Mouse (Mus musculus): ENCODE results near the gene Nsun3. TPM values are rescaled to one million over a fixed set of nuclear protein-coding genes. Genes with fewer than 3 reads are reported as not detected.

Nsun3 gene
- polyA plus RNA-seq, 1 experiment from 2014 or later = 10.0 TPM

GRCm38 (mm10) chr16:62776034-62776433 lies 10.6 kb downstream of the Nsun3 start:
- no peak for ATAC-seq
- Histone ChIP-seq H3K27ac (ENCODE audit: low read length) (no peak overlapping the region), H3K36me3 (ENCODE audit: control insufficient read depth, insufficient read depth, low read length) (no peaks in the 10 kb centered on the region), H3K4me3 (ENCODE audit: low read depth, low read length) (no peak overlapping the region), H3K27me3 (ENCODE audit: control insufficient read depth, insufficient read depth, low read depth, low read length) (no peaks in the 10 kb centered on the region), H3K9ac (ENCODE audit: low read depth, low read length) (peak overlapping the region; percentile 10; the same call in 1 of the 2 replicates), H3K9me3 (replicated peaks; ENCODE audit: control insufficient read depth, low read length, poor library complexity, severe bottlenecking) (no peaks in the 10 kb centered on the region), H3K4me2 (ENCODE audit: low read length) (no peak overlapping the region), H3K4me1 (ENCODE audit: control insufficient read depth, insufficient read depth, low read length) (no peaks in the 10 kb centered on the region)
- 73% methylated on average over 11 of the region's 11 CpGs for WGBS

- no peak for ATAC-seq
- Histone ChIP-seq H3K27ac (ENCODE audit: low read length) (no peak overlapping the region), H3K4me3 (ENCODE audit: low read depth, low read length) (no peak overlapping the region), H3K4me1 (ENCODE audit: control insufficient read depth, insufficient read depth, low read length) (no peaks in the 10 kb centered on the region), H3K27me3 (ENCODE audit: control insufficient read depth, insufficient read depth, low read depth, low read length) (no peaks in the 10 kb centered on the region), H3K9me3 (replicated peaks; ENCODE audit: control insufficient read depth, low read length, poor library complexity, severe bottlenecking) (no peaks in the 10 kb centered on the region), H3K36me3 (ENCODE audit: control insufficient read depth, insufficient read depth, low read length) (no peaks in the 10 kb centered on the region), H3K4me2 (ENCODE audit: low read length) (no peak overlapping the region), H3K9ac (ENCODE audit: low read depth, low read length) (no peak overlapping the region)
- 78% methylated on average over 4 of the region's 4 CpGs for WGBS
Observed at GRCm38 (mm10) chr16:62773462-62773861, 13.2 kb downstream of the Nsun3 start.

- no peak for ATAC-seq
- Histone ChIP-seq H3K4me3 (ENCODE audit: low read depth, low read length) (no peak overlapping the region), H3K27me3 (ENCODE audit: control insufficient read depth, insufficient read depth, low read depth, low read length) (no peaks in the 10 kb centered on the region), H3K4me2 (ENCODE audit: low read length) (no peak overlapping the region), H3K9ac (ENCODE audit: low read depth, low read length) (no peak overlapping the region), H3K9me3 (replicated peaks; ENCODE audit: control insufficient read depth, low read length, poor library complexity, severe bottlenecking) (no peaks in the 10 kb centered on the region), H3K4me1 (ENCODE audit: control insufficient read depth, insufficient read depth, low read length) (no peaks in the 10 kb centered on the region), H3K27ac (ENCODE audit: low read length) (no peak overlapping the region), H3K36me3 (ENCODE audit: control insufficient read depth, insufficient read depth, low read length) (no peaks in the 10 kb centered on the region)
- WGBS = 85% methylated on average over 2 of the region's 2 CpGs
Observed at GRCm38 (mm10) chr16:62758340-62758739, 28.3 kb downstream of the Nsun3 start.

- ATAC-seq = no peak
- Histone ChIP-seq H3K9ac (ENCODE audit: low read depth, low read length) (no peak overlapping the region), H3K27me3 (ENCODE audit: control insufficient read depth, insufficient read depth, low read depth, low read length) (no peaks in the 10 kb centered on the region), H3K4me3 (ENCODE audit: low read depth, low read length) (no peak overlapping the region), H3K4me2 (ENCODE audit: low read length) (no peak overlapping the region), H3K36me3 (ENCODE audit: control insufficient read depth, insufficient read depth, low read length) (no peaks in the 10 kb centered on the region), H3K9me3 (replicated peaks; ENCODE audit: control insufficient read depth, low read length, poor library complexity, severe bottlenecking) (no peaks in the 10 kb centered on the region), H3K27ac (ENCODE audit: low read length) (no peak overlapping the region), H3K4me1 (ENCODE audit: control insufficient read depth, insufficient read depth, low read length) (no peaks in the 10 kb centered on the region)
- 91% methylated on average over 6 of the region's 6 CpGs for WGBS
Observed at GRCm38 (mm10) chr16:62755307-62755706, 31.3 kb downstream of the Nsun3 start.

GRCm38 (mm10) chr16:62753597-62753996 lies 33.0 kb downstream of the Nsun3 start:
- Histone ChIP-seq H3K9me3 (replicated peaks; ENCODE audit: control insufficient read depth, low read length, poor library complexity, severe bottlenecking) (no peaks in the 10 kb centered on the region), H3K4me2 (ENCODE audit: low read length) (no peak overlapping the region), H3K4me1 (ENCODE audit: control insufficient read depth, insufficient read depth, low read length) (no peaks in the 10 kb centered on the region), H3K36me3 (ENCODE audit: control insufficient read depth, insufficient read depth, low read length) (no peaks in the 10 kb centered on the region), H3K9ac (ENCODE audit: low read depth, low read length) (no peak overlapping the region), H3K27ac (ENCODE audit: low read length) (no peak overlapping the region), H3K4me3 (ENCODE audit: low read depth, low read length) (no peak overlapping the region), H3K27me3 (ENCODE audit: control insufficient read depth, insufficient read depth, low read depth, low read length) (no peaks in the 10 kb centered on the region)
- ATAC-seq = no peak
- WGBS = 77% methylated on average over 1 of the region's 1 CpGs

GRCm38 (mm10) chr16:62753079-62753478 lies 33.5 kb downstream of the Nsun3 start:
- Histone ChIP-seq H3K4me3 (ENCODE audit: low read depth, low read length) (no peak overlapping the region), H3K27ac (ENCODE audit: low read length) (no peak overlapping the region), H3K9ac (ENCODE audit: low read depth, low read length) (no peak overlapping the region), H3K9me3 (replicated peaks; ENCODE audit: control insufficient read depth, low read length, poor library complexity, severe bottlenecking) (no peaks in the 10 kb centered on the region), H3K36me3 (ENCODE audit: control insufficient read depth, insufficient read depth, low read length) (no peaks in the 10 kb centered on the region), H3K4me1 (ENCODE audit: control insufficient read depth, insufficient read depth, low read length) (no peaks in the 10 kb centered on the region), H3K4me2 (ENCODE audit: low read length) (no peak overlapping the region), H3K27me3 (ENCODE audit: control insufficient read depth, insufficient read depth, low read depth, low read length) (no peaks in the 10 kb centered on the region)
- WGBS = 91% methylated on average over 4 of the region's 4 CpGs
- no peak for ATAC-seq

GRCm38 (mm10) chr16:62745875-62746274 lies 40.7 kb downstream of the Nsun3 start:
- H3K4me1 ChIP-seq (ENCODE audit: control insufficient read depth, insufficient read depth, low read length) = no peaks in the 10 kb centered on the region
- WGBS = 58% methylated on average over 2 of the region's 2 CpGs
- no peak for ATAC-seq

GRCm38 (mm10) chr16:62734359-62734758 lies 52.3 kb downstream of the Nsun3 start:
- no peaks in the 10 kb centered on the region for H3K27me3 ChIP-seq (ENCODE audit: control insufficient read depth, insufficient read depth, low read depth, low read length)
- no peak overlapping the region for H3K9ac ChIP-seq (ENCODE audit: low read depth, low read length)
- H3K4me2 ChIP-seq (ENCODE audit: low read length) = no peak overlapping the region
- no peaks in the 10 kb centered on the region for H3K4me1 ChIP-seq (ENCODE audit: control insufficient read depth, insufficient read depth, low read length)
- WGBS = 95% methylated on average over 1 of the region's 1 CpGs
- no peak overlapping the region for H3K27ac ChIP-seq (ENCODE audit: low read length)
- H3K9me3 ChIP-seq (replicated peaks; ENCODE audit: control insufficient read depth, low read length, poor library complexity, severe bottlenecking) = no peaks in the 10 kb centered on the region
- no peaks in the 10 kb centered on the region for H3K36me3 ChIP-seq (ENCODE audit: control insufficient read depth, insufficient read depth, low read length)
- H3K4me3 ChIP-seq (ENCODE audit: low read depth, low read length) = no peak overlapping the region
- ATAC-seq = no peak

More at GRCm38 (mm10) chr16:62745875-62746274, 40.7 kb downstream of the Nsun3 start:
- Histone ChIP-seq H3K36me3 (ENCODE audit: control insufficient read depth, insufficient read depth, low read length) (no peaks in the 10 kb centered on the region), H3K27ac (ENCODE audit: low read length) (no peak overlapping the region), H3K4me2 (ENCODE audit: low read length) (no peak overlapping the region), H3K9ac (ENCODE audit: low read depth, low read length) (no peak overlapping the region), H3K27me3 (ENCODE audit: control insufficient read depth, insufficient read depth, low read depth, low read length) (no peaks in the 10 kb centered on the region), H3K4me3 (ENCODE audit: low read depth, low read length) (no peak overlapping the region), H3K9me3 (replicated peaks; ENCODE audit: control insufficient read depth, low read length, poor library complexity, severe bottlenecking) (no peaks in the 10 kb centered on the region)

- Histone ChIP-seq H3K27me3 (ENCODE audit: control insufficient read depth, insufficient read depth, low read depth, low read length) (no peaks in the 10 kb centered on the region), H3K27ac (ENCODE audit: low read length) (no peak overlapping the region), H3K4me2 (ENCODE audit: low read length) (no peak overlapping the region), H3K9ac (ENCODE audit: low read depth, low read length) (no peak overlapping the region), H3K36me3 (ENCODE audit: control insufficient read depth, insufficient read depth, low read length) (no peaks in the 10 kb centered on the region), H3K9me3 (replicated peaks; ENCODE audit: control insufficient read depth, low read length, poor library complexity, severe bottlenecking) (peaks cover 3% of the 10 kb centered on the region; the same call in 1 of the 2 replicates), H3K4me3 (ENCODE audit: low read depth, low read length) (no peak overlapping the region), H3K4me1 (ENCODE audit: control insufficient read depth, insufficient read depth, low read length) (no peaks in the 10 kb centered on the region)
- 0 out of 2 replicates have a peak, but pooled peaks have one; percentile 54 for ATAC-seq
- 43% methylated on average over 4 of the region's 4 CpGs for WGBS
Observed at GRCm38 (mm10) chr16:62730291-62730690, 56.3 kb downstream of the Nsun3 start.
